Mouse (Mus musculus): ENCODE measurements at regions not wholly inside any gene's neighbourhood (a gene's known extent, or its start where the extent isn't known, plus 50 kb on each side); places are given as distances from the start of the nearest gene placed in this dataset.

DNA sequence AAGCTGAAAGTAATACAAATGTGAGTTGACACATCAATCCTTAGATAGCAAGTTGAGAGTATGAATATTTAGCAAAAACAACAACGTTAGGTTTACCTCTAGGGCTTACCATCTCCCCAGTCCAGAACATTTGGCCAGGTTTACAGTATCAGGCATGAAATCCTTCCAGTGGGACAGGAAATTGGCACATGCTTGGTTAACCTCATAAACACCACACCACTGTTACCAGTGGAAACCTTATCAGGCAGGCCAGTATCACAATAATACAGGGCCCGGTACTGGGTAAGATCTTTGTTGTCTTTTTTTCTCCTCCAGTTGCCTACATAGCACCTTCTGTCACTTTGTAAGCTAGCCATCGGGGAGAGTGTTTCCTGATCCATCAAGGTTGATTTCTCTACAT is 101.7 kb upstream of the Slc13a1 start:
- no peak for DNase-seq (ENCODE audit: low spot score in 2 of 2)

DNA sequence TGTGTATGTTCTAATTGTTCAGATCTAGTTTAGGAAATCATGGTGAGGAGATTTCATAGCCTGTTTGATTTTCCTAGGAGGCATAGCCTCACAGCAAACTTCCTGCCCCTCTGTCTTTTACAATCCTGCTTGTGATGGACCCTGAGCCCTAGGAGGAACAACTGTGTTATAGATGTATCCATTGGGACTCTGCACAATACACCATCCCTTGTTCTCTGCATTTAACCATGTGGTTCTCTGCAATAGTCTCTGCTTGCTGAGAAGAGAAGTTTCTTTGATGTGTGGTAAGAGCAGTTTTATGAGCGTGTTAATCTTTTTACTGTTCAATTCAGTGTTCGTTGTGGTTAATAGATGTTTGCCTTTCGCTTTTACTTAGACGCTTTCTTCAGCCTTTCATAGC is 95.9 kb upstream of the Slc13a1 start:
- no peak for DNase-seq (ENCODE audit: low spot score in 2 of 2)

DNA sequence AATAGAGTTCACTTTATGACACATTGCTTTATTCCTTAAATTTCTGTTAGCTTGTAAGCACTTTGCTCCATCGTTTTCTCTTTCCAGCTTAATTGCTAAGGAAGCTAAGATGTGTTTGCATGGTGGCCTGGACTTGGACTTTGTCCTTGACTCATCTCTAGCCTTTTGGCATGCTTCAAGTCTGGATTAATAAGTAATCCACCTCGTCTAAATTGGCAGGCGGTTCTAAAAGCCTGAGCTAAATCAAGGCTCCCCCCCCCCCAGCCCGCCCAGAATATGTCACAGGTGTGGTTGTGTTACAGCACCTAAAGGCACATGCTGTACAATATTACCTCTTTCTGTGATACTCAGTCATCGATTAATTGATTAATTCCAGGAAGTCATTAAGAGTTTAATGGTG is 94.7 kb upstream of the Slc13a1 start:
- DNase-seq (ENCODE audit: low spot score in 2 of 2): no peak

DNA sequence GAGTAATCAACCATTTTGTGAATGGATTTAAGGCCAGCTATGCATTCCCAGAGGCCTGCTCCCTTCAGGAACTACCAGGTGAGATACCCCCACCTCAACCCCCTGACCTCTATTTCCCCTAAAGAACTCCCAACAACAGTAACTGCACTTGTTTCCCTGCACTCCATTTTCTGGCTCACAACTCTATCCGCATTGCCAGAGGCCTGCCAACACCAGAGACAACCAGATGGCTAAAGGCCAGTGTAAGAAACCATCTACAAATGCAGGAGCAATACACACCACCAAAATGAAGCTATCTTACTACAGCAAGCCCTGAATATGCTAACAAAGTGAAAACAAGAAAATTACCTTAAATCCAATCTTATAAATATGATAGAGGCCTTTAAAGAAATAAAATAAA is 77.7 kb upstream of the Slc13a1 start:
- no peak for DNase-seq (ENCODE audit: low spot score in 2 of 2)

DNA sequence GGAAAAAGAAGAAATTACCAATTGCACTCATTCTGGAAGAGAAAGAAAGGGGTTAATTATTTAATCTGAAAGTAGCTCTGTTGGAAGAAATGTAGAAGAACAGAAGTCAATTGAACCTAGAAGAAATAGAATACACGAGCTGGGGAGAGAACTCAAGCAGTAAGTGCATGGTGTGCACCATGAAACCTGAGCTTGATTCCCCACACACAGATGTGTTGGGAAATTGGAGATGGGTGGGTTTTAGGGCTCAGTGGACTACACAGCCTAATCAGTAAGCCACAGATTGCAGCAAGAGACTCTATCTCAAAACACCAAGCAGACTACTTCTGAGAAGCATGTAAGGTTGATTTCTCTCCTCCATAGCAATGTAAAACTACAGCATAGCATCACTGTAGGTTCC is 70.6 kb upstream of the Slc13a1 start:
- no peak for DNase-seq (ENCODE audit: low spot score in 2 of 2)

DNA sequence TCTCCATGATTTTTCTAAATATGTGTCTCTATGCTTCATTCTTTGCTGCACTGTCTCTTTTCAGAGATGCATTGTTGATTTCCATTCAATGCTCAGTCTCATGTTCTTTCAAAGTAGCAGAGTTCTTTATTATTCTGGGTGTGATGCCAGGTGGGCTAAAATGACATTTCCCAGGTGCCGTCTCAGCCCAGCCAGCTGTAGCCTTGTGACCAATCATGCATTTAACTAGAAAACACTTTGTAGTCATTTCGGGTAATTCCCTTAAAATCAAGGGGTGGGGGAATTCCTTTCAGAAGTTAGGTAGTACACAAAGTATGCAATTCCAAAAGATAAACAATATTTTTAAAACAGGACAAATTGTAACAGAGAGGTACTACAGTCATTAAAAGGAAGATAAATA is 70.2 kb upstream of the Slc13a1 start:
- DNase-seq (ENCODE audit: low spot score in 2 of 2): no peak

DNA sequence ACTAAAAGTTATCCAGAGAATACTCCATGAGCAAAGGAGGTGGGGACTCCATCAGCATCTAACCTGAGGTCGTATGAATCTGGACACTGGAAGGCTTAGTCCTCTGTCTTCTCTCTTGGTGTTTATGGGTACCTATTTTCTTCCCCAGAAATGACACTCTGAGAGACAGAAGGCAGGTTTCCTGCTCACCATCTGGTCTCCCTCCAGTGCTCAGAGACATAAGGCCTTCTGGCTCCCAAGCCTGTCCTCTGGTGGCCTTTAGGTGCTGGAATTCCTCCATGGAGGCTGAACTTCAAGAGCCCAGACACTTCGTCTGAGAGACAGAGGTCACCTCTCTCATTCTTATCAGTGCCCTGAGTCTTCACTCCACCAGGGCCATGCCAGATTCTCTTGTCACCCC is 65.7 kb upstream of the Slc13a1 start:
- no peak for DNase-seq (ENCODE audit: low spot score in 2 of 2)

DNA sequence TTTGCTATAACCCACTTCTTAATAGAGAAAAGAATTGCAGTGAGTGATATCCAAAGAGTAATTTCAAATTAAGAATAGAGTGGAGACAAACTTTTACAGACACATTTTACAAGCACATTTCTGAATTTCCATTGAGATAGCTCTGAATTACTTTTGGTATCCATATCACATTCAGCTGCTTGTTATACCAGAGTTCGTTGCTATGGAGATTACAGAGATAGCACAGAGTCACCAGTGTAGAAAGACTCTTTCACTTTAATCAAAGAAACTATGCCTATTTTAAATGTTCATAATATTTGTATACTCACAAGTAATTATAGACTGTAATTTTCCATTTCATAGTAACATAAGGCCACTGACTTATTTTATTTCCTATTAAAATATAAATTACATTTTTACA is 52.7 kb upstream of the Slc13a1 start:
- no peak for DNase-seq (ENCODE audit: low spot score in 2 of 2)

DNA sequence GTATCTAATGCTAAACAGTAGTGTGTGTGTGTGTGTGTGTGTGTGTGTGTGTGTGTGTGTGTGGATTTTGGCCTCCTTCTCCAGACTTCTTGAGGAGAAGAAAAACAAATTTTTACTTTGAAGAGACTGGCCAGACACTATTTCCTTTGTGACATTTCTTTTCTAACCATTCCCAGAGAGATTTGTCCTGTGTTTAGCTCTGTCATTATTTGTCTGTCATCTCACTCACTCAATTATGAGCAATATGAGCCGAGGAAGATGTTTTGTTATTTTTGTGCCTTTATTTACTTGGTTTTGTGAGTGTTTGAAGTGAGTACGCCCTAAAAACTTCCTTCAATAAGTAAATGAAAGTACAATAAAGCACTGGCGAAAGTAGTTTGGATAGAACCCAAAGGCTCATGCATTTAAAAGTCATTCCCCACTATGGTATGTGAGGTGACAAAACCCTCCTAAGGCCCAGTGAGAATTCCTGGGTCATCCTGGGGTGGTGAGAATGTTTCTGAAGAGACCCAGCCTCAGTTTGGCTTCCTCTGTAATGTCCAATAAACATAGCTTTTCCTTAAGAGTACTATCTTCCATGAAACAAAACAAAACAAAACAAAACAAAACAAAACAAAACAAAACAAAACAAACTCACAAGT is 52.1 kb upstream of the Slc13a1 start:
- no peak for DNase-seq (ENCODE audit: low spot score in 2 of 2)

Measured in left cerebral cortex, adult 8-10 months (tissue).